Mouse (Mus musculus) NIH3T3 (cell line): ENCODE measurements at regions not wholly inside any gene's neighbourhood (a gene's known extent, or its start where the extent isn't known, plus 50 kb on each side); places are given as distances from the start of the nearest gene placed in this dataset.

Experiments used
- DNase-seq: peaks from one replicate; pipeline ENCODE4 v3.0.0-alpha.2; 2012; ENCODE audit warnings: low read depth

DNA sequence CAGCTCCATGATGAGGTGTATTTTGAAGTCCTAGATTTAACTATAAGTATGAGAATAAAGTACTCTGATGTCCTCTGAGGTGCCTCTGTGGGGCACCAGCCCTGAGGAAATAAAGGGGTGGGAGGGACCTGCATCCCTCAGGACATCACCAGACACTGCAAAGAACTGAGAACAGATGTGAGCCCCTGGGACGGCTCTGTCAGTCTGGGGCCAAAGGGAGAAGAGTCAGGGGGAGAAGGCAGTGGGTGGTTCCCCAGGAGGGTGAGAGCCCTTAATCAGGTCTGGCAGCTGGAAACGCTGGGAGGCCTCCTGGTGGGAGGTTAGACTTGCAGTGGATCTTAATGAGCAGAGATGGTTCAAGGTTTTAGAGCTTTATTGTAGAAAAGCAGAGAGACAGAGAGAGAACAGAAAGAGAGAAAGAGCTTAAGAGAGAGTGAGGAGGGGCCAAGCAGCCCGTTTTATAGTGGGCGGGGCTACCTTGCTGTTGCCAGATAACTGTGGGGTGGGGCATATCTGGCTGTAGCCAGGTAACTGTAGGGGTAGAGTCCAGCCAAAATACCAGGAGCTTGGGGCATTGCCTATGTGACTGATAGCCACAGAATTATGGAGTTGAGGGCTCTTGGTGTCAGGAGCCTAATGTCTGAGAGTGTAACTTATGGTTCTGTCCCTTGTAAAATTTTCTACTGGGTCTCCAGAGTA, 97.3 kb upstream of the Tmtc4 start:
- no peak for DNase-seq

- DNase-seq = no peak
Observed at GRCm38 (mm10) chr14:123079733-123080132, 95.9 kb upstream of the Tmtc4 start.

- DNase-seq = no peak
Observed at GRCm38 (mm10) chr14:123078804-123079203, 95.0 kb upstream of the Tmtc4 start.

DNA sequence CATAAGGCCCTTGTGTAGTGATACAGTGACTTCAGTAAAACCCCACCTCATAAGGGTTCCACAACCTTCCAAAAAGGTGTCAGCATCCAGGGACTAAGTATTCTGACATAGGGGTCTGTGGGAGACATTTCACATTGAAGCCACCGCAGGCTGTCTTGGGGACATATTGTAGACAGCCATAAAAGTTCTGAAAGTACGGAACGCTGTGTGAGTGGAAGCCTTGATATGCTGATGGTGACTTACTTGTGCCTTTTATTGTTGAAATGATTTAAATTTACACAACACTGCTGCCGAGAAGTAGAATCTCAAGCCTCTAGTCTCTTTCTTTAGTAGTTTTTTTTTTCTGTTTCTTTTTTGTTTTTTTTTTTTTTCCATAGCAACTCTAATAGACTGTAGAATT, 82.5 kb upstream of the Tmtc4 start:
- DNase-seq = no peak

- DNase-seq = no peak
Observed at GRCm38 (mm10) chr14:123065566-123065965, 81.7 kb upstream of the Tmtc4 start.

DNA sequence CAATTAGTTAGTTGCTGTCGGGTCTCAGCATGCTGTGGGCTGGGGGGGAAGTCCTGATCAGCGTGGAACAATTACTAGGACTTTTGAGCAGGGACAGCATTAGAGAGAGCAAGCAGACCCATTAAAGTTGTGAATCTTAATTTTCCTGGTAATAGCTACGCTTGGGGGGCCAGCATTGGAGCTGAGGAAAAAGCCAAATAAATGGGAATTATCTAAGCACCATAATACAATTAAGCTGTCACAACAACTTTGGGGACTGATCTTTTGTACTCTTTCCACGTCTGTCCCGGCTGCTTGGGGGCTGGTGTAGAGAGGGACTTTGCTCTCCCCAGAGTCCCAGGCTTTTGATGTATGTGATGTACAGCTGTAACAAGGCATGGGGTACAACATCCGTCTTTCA, 81.3 kb upstream of the Tmtc4 start:
- DNase-seq = no peak

DNA sequence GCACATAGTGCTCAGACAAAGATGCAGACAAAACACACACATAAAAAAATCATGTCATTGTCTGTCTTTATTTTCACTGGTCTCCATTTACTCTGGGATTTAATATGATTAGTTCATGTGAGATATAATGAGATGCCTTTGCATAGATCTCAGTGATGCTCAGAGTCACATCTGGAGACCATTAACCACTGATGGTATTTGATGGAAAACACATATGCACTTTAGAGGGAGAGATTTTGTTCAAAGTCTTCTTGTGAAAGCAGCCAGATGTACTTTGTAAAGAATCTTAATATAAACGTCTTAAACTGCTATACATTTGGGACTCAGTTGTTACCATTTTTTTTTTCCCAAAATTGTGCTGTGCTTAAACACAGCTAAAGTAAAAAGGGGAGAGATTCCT, 79.1 kb upstream of the Tmtc4 start:
- DNase-seq = no peak

DNA sequence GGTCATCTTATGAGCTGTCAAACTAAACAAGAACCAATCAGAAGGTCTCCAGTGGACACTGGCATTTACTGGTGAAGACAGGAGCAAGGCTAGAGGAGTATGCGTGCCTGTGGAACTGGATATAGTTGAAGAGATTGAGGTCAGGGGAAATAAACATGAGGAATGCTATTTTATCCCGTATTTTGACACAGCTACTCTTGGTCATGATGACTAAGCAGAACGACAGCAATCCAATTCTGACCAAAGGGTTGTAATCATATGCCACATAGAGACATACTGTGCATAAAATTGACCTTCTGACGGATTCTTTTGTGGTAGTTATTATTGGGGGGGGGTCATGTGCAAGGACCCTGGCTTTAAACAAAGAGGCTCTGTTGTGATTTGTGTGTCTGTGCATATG, 73.1 kb upstream of the Tmtc4 start:
- DNase-seq = peak; percentile 17

GRCm38 (mm10) chr14:123048451-123048850, 64.6 kb upstream of the Tmtc4 start:
- DNase-seq = no peak

GRCm38 (mm10) chr14:123040046-123040445, 56.2 kb upstream of the Tmtc4 start:
- no peak for DNase-seq

- DNase-seq = no peak
Observed at GRCm38 (mm10) chr14:123037444-123037843, 53.6 kb upstream of the Tmtc4 start.
